Mouse (Mus musculus) megakaryocyte, embryonic 14.5 days (primary cell): Measurements from ENCODE around the gene Sub1. TPM values are rescaled to one million over a fixed set of nuclear protein-coding genes. Genes with fewer than 3 reads are reported as not detected.

Source experiments
- H3K27me3 ChIP-seq: replicated peaks from 2 replicates; pipeline ENCODE3; 2012; ENCODE audit warnings: inconsistent platforms
- H3K36me3 ChIP-seq: replicated peaks from 2 replicates; pipeline ENCODE3; 2012; ENCODE audit warnings: low read length, inconsistent platforms, mixed read lengths
- H3K4me1 ChIP-seq: 2 replicates; pipeline ENCODE4 v1.6.1; 2012; ENCODE audit warnings: inconsistent platforms
- H3K4me3 ChIP-seq: replicated peaks from 2 replicates; pipeline ENCODE3; 2012; ENCODE audit warnings: moderate library complexity, mild to moderate bottlenecking, inconsistent platforms
- H3K9me3 ChIP-seq: 2 replicates; pipeline ENCODE4 v1.6.1; 2012; ENCODE audit warnings: inconsistent platforms
- FLI1 ChIP-seq: IDR thresholded peaks from 2 replicates; pipeline ENCODE4 v1.6.1; 2012; ENCODE audit warnings: low read length, inconsistent platforms, mixed read lengths
- GATA1 ChIP-seq: IDR thresholded peaks from 3 replicates; pipeline ENCODE4 v1.6.1; 2012; ENCODE audit warnings: mixed read lengths, low read length, inconsistent platforms, borderline replicate concordance
- polyA plus RNA-seq: library from polyadenylated mRNA; stranded (reverse); fragments of >175 nt; gene quantifications from 2 replicates; pipeline ENCODE4 v1.2.3, GENCODE M21; 2012; ENCODE audit warnings: low replicate concordance; ENCODE audit not compliant: insufficient read depth

Sub1 gene
- polyA plus RNA-seq, 1 experiment, result 24.6 TPM

DNA sequence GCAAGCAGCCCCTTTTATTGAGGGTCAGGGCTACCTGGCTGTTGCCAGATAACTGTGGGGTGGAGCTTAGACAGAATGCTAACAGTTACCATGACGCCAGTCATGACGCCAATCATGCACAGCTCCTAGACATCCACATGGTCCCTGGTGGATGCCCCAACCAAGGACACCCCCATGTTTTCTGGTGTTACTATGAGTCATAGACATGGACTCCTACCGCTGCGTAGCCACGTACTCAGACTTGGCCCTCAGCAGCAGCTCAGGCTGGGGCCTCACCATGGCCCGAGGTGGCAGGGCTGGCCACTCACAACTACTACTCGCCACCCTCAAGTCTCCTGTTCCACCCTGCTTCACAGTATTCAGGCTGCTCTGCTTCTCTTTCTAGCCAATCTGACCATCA, 45.6 kb downstream of the Sub1 start:
- no peaks in the 10 kb centered on the region for H3K4me1 ChIP-seq
- peaks cover 6% of the 10 kb centered on the region for H3K27me3 ChIP-seq
- no peak overlapping the region for H3K4me3 ChIP-seq
- TF ChIP-seq GATA1, result no peak
- TF ChIP-seq FLI1, result no peak
- no peaks in the 10 kb centered on the region; the same call in 1 of the 2 replicates for H3K9me3 ChIP-seq
- no peaks in the 10 kb centered on the region for H3K36me3 ChIP-seq

DNA sequence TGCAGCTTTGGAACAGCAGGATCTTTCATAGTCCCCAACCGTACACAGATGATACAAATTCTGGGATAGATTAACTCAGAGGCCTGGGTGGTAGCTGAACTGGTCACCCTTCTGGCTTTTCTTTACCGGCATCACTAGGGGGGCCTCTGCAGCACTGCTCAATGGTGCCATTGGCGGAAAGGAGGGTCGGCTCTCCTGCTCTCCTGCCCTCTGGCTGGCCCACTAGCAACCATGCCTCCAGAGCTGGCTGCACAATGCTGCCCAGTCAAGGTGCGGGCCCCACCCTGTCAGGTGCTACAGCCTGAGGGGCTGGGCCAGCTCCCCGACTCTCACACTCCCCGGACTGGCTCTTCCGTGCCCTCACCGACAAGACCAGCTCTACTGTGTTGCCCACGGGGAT, 46.6 kb downstream of the Sub1 start:
- H3K4me1 ChIP-seq, result no peaks in the 10 kb centered on the region
- H3K4me3 ChIP-seq, result no peak overlapping the region
- no peaks in the 10 kb centered on the region; the same call in 1 of the 2 replicates for H3K9me3 ChIP-seq
- TF ChIP-seq FLI1 (no peak), GATA1 (no peak)
- H3K36me3 ChIP-seq, result no peaks in the 10 kb centered on the region
- H3K27me3 ChIP-seq, result peaks cover 5% of the 10 kb centered on the region

DNA sequence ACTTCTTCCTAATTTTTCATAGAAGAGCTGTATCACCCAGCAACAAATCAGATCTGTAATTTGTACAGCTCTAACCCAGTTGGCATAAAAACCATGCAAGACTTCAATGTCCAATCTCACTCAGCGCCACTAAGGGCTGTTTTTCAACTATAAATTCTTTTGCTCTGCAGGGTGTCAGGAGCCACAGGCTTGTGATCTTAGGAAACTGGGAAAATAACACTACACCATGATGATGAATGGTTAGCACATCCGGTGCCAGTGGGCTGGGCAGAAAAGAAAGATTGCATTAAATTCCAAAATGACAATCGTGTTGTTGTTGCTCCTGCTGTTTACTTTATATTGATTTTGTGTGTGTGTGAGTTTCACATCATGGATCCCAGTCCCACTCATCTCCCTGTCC, 47.3 kb downstream of the Sub1 start:
- no peak overlapping the region for H3K4me3 ChIP-seq
- peaks cover 5% of the 10 kb centered on the region for H3K27me3 ChIP-seq
- TF ChIP-seq FLI1 (no peak), GATA1 (no peak)
- no peaks in the 10 kb centered on the region for H3K4me1 ChIP-seq
- H3K36me3 ChIP-seq, result no peaks in the 10 kb centered on the region
- no peaks in the 10 kb centered on the region; the same call in 1 of the 2 replicates for H3K9me3 ChIP-seq

DNA sequence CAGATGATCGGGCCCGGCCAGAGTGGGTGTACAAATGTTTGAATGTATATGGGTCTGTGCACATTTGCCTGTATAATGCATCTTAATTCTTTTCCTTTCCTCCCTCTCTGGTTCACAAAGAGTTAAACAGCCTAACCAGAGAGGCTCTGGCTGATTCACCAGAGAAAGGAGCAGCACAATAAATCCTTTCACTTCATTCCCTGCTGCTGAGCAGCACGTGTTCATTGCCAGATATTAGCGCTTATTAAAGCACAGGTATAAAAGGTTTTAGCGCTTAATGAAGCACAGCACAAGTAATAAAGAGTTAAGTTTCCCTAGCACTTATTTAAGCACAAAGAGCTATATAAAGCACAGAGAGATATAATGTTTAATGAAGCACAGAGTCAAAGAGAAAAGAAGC, 55.9 kb downstream of the Sub1 start:
- no peaks in the 10 kb centered on the region for H3K4me1 ChIP-seq
- H3K4me3 ChIP-seq, result no peak overlapping the region
- H3K9me3 ChIP-seq, result no peaks in the 10 kb centered on the region
- H3K36me3 ChIP-seq, result no peaks in the 10 kb centered on the region
- TF ChIP-seq FLI1 (no peak), GATA1 (no peak)
- no peaks in the 10 kb centered on the region for H3K27me3 ChIP-seq

Other genes with a start within 250 kb of the Sub1 start
- not detected in 2 replicates for gene Npr3, start 89.7 kb downstream of the Sub1 start, polyA plus RNA-seq
- gene Zfr, start 120.8 kb upstream of the Sub1 start, polyA plus RNA-seq, result 17.6 and 30.5 TPM in 2 replicates
- gene Mtmr12, start 208.0 kb upstream of the Sub1 start, polyA plus RNA-seq, result 4.4 and 4.6 TPM in 2 replicates